Mouse (Mus musculus): ENCODE data around the gene Slc22a8.

Gene Slc22a8

GRCm38 (mm10) chr19:8594518-8594917 is 3.5 kb downstream of the Slc22a8 start:
- in situ Hi-C loops (cut with MboI, MseI), result loop anchor here (25.0 kb wide), 1 partner anchor 243 kb away; the partner anchor contains the start of genes AC129217.1, Bscl2 and Gng3

- in situ Hi-C loops (cut with MboI, MseI), result loop anchor here (25.0 kb wide), 1 partner anchor 240 kb away; the partner anchor contains the start of genes AC129217.1, Bscl2 and Gng3
These were observed 6.2 kb downstream of the Slc22a8 start for GRCm38 (mm10) chr19:8597269-8597668.

DNA sequence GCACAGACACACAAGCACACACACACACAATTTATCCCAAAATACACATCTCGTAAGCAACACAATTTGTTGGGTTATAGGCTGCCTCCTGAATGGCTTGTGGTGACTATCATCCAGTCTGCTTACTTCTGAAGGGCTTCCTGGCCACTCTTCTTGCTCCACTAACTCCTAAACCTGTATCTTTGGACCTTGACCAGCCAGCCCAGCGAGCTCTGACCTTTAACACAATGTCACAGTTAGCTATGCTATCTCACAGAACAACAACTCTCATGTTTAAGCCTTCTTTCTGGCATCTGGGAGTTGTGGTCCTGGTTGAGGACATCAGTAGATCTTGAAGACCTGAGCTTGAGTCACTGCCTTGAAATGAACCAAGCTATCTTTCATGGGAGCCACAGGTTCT is 8.2 kb downstream of the Slc22a8 start:
- in situ Hi-C loops (cut with MboI, MseI), result loop anchor here (25.0 kb wide), 1 partner anchor 238 kb away; the partner anchor contains the start of genes AC129217.1, Bscl2 and Gng3

GRCm38 (mm10) chr19:8601922-8602321 is 10.9 kb downstream of the Slc22a8 start:
- in situ Hi-C loops (cut with MboI, MseI), result no loop called here

- in situ Hi-C loops (cut with MboI, MseI), result no loop called here
These were observed 11.9 kb downstream of the Slc22a8 start for GRCm38 (mm10) chr19:8602914-8603313.

DNA sequence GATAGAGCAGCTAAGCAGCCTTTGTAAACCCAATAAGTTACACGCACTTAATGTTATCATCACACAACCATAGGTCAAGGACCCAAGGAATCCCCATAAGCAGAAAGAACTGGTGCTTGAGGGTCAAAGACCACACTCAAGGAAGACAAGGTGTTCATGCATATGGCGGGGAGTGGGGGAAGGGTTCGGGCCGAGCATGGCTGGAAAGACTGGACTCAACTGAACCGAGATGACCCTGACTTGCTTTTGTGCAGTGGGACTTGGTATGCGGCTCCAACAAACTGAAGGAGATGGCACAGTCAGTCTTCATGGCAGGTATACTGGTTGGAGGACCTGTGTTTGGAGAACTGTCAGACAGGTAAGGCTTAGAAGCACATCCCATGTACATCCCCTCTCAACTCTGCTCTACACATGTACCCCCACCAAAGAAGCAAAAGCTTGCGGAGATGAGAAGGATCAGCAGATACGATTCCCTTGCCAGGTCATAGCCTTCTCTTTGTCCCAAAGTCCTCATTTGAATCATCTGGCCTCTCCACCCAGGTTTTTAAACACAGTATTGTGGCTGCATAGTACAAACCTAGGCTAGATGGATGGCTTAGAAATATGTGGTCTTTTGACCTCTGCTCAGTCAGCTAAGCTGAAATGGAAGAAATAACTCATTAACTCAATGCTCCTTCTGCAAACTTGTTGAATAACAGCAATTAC is 13.6 kb downstream of the Slc22a8 start:
- in situ Hi-C loops (cut with MboI, MseI), result no loop called here

- in situ Hi-C loops (cut with MboI, MseI), result no loop called here
These were observed 14.1 kb downstream of the Slc22a8 start for GRCm38 (mm10) chr19:8605241-8605558.

GRCm38 (mm10) chr19:8611358-8612123 is 20.5 kb downstream of the Slc22a8 start:
- in situ Hi-C loops (cut with MboI, MseI), result loop anchor here (5.0 kb wide), 1 partner anchor 104 kb away; no protein-coding TSS in a partner anchor

DNA sequence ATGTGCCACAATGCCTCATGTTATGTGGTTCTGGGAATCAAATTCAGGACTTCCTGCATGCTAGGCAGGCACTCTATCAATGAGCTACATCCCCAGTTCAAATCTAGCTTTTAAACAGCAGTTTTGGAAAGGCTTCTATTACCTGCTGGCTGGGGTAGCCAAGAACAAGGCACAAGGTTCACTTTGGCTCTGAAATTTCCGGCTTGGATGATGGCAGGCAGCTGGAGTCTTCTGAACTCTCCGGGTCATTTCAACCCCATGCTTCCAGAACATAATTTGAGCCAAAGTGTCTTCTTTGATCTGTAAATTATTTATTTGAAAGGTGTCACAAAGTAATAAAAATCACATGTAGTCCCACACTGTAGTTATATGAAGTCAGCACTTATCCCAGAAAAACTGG is 22.1 kb downstream of the Slc22a8 start:
- in situ Hi-C loops (cut with MboI, MseI), result loop anchor here (5.0 kb wide), 1 partner anchor 106 kb away; no protein-coding TSS in a partner anchor

DNA sequence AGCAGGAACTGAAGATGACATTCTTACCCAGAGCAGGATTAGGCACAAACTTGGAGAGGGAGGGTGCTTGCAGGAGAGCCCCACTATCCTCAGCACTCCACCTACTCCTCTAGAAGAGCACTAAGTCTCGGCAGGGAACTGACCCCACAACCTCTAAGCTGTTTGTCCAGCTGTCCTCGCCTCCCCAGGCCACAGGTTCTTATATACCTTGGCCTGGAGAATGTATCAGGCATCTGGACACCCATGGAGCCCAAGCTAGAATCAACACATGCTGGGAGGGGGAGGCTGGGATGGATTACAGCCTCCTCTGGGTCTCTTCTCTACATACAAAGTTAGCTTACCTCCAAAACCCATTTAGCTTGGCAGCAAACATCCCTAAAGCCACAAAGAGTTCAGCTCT is 23.3 kb downstream of the Slc22a8 start:
- in situ Hi-C loops (cut with MboI, MseI), result loop anchor here (5.0 kb wide), 1 partner anchor 107 kb away; no protein-coding TSS in a partner anchor

GRCm38 (mm10) chr19:8616314-8616713 is 25.3 kb downstream of the Slc22a8 start:
- in situ Hi-C loops (cut with MboI, MseI), result no loop called here

DNA sequence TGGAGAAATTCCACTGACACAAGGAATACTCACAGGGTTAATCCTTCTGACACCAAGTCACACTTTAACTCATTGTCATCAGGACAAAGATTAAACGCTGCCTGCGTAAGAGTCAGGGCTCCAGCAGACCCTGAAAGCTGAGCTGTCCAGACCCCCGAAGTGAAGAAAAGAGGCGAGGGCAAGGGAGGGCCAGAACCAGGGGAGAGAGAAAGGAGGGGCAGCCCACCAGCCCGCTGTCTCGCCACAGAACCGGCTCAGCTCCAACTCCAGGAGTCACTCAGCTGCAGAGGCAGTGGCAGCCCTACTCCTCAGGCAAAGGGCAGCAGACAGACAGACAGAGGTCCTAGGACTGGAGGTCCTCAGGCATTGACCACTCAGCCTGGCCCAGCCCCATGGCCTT is 26.9 kb downstream of the Slc22a8 start, which contains the start of gene Slc22a6:
Gene Slc22a6, plus strand, starts transcription at position 136 of the 400 bp plus-strand sequence.
- in situ Hi-C loops (cut with MboI, MseI), result no loop called here

DNA sequence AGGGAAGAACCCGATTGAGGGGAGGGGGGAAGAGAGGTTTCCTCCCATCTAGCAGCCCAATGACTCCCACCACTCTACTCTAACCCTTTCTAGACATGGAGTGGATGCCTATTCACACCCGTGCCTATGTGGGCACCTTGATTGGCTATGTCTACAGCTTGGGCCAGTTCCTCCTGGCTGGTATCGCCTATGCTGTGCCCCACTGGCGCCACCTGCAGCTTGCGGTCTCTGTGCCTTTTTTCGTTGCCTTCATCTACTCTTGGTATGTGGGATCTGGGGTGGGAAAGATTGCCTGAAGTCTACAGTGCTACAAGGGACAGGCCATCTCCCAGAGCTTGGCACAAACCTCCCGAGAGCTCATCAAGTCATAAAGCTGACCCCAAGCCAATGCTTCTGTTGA is 30.0 kb downstream of the Slc22a8 start:
- in situ Hi-C loops (cut with MboI, MseI), result no loop called here

- in situ Hi-C loops (cut with MboI, MseI), result no loop called here
These were observed 39.2 kb downstream of the Slc22a8 start for GRCm38 (mm10) chr19:8630249-8630648.

- in situ Hi-C loops (cut with MboI, MseI), result no loop called here
These were observed 39.8 kb downstream of the Slc22a8 start for GRCm38 (mm10) chr19:8630826-8631225.

GRCm38 (mm10) chr19:8632029-8632428 is 41.0 kb downstream of the Slc22a8 start:
- in situ Hi-C loops (cut with MboI, MseI), result no loop called here

DNA sequence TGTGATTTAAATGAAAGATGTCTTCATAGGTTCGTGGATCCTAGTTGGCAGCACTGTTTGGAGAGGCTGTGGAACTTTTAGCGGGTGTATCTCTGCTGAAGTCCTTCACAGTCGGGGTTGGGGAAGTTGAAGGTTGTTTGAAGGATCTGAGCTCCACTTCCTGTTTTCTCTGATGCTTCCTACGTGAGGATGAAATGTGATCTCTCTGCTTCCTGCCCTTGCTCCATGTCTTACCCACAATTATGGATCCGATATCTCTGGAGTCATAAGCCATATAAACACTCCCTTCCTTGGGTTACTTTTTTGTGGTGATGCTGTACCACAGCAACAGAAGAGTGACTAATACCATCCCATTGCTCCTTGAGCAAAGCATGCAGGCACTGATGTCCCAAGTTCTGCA is 51.0 kb downstream of the Slc22a8 start:
- in situ Hi-C loops (cut with MboI, MseI), result no loop called here

GRCm38 (mm10) chr19:8646393-8646792 is 55.3 kb downstream of the Slc22a8 start:
- in situ Hi-C loops (cut with MboI, MseI), result no loop called here

GRCm38 (mm10) chr19:8655833-8656232 is 64.8 kb downstream of the Slc22a8 start:
- in situ Hi-C loops (cut with MboI, MseI), result loop anchor here (25.0 kb wide), 1 partner anchor 644 kb away; no protein-coding TSS in a partner anchor

- in situ Hi-C loops (cut with MboI, MseI), result loop anchor here (25.0 kb wide), 1 partner anchor 644 kb away; no protein-coding TSS in a partner anchor
These were observed 65.3 kb downstream of the Slc22a8 start for GRCm38 (mm10) chr19:8656341-8656740.
